Mouse (Mus musculus): ENCODE measurements around the gene Wnt10a.

GRCm38 (mm10) chr1:74814931-74815647 lies 23.8 kb downstream of the Wnt10a start:
- TF ChIP-seq POLR2A (IDR thresholded peaks at IDR 0.05; ENCODE audit: low read depth, low read length) (peak; percentile 27; the same call in 1 of the 2 replicates), CTCF (conservative IDR thresholded peaks at IDR 0.05 in 1 of 2, IDR thresholded peaks at IDR 0.05 in 1 of 2; ENCODE audit: low read depth in 2 of 2, low read length in 2 of 2) (peak; percentile 6 to 78; a peak in 3 of 4 replicates), ELF1 (IDR thresholded peaks at IDR 0.05; ENCODE audit: low read depth, low read length) (no peak), KAT2A (IDR thresholded peaks at IDR 0.05; ENCODE audit: insufficient replicate concordance, low read length) (no peak), EP300 (IDR thresholded peaks at IDR 0.05; ENCODE audit: low read length) (no peak), RAD21 (IDR thresholded peaks at IDR 0.05; ENCODE audit: low read depth, low read length) (peak; percentile 77), TCF12 (IDR thresholded peaks at IDR 0.05; ENCODE audit: low read depth, low read length) (no peak), JUN (IDR thresholded peaks at IDR 0.05; ENCODE audit: insufficient read depth, low read depth, low read length) (no peak; the same call in 1 of the 2 replicates), USF1 (IDR thresholded peaks at IDR 0.05; ENCODE audit: low read depth, low read length) (peak; percentile 21; the same call in 1 of the 2 replicates)

Measured in CH12.LX (cell line).